Mouse (Mus musculus) CH12.LX (cell line): ENCODE measurements around the gene Foxl2.

Experiments
- CTCF ChIP-seq, 2 experiments: IDR thresholded peaks in 1 of 2; conservative IDR thresholded peaks in 1 of 2; 2 replicates each; pipeline ENCODE4 v1.5.1; 2011 to 2012; ENCODE audit warnings: low read depth in 2 of 2, low read length in 2 of 2, improper control_type of control experiment in 1 of 2, inconsistent platforms in 1 of 2, mild to moderate bottlenecking in 1 of 2, moderate library complexity in 1 of 2
- E2F4 ChIP-seq: IDR thresholded peaks from 2 replicates; pipeline ENCODE4 v1.6.1; 2011; ENCODE audit warnings: low read depth, low read length, improper control_type of control experiment; ENCODE audit not compliant: insufficient replicate concordance
- EP300 ChIP-seq: IDR thresholded peaks from 2 replicates; pipeline ENCODE4 v1.6.1; 2011; ENCODE audit warnings: low read length, improper control_type of control experiment
- KAT2A ChIP-seq: IDR thresholded peaks from 2 replicates; pipeline ENCODE4 v1.6.1; 2012; ENCODE audit warnings: low read length, improper control_type of control experiment, inconsistent platforms; ENCODE audit not compliant: insufficient replicate concordance
- MAX ChIP-seq: IDR thresholded peaks from 2 replicates; pipeline ENCODE4 v1.6.1; 2011; ENCODE audit warnings: low read length, improper control_type of control experiment
- POLR2A ChIP-seq: IDR thresholded peaks from 2 replicates; pipeline ENCODE4 v1.6.1; 2011; ENCODE audit warnings: low read depth, mild to moderate bottlenecking, improper control_type of control experiment, low read length
- POLR2AphosphoS2 ChIP-seq: IDR thresholded peaks from 2 replicates; pipeline ENCODE4 v1.6.1; 2011; ENCODE audit warnings: low read depth, low read length, improper control_type of control experiment
- SMC3 ChIP-seq: IDR thresholded peaks from 2 replicates; pipeline ENCODE4 v1.6.1; 2011; ENCODE audit warnings: low read depth, low read length, improper control_type of control experiment
- USF1 ChIP-seq: IDR thresholded peaks from 2 replicates; pipeline ENCODE4 v1.6.1; 2014; ENCODE audit warnings: low read depth, mild to moderate bottlenecking, inconsistent platforms, low read length, improper control_type of control experiment

DNA sequence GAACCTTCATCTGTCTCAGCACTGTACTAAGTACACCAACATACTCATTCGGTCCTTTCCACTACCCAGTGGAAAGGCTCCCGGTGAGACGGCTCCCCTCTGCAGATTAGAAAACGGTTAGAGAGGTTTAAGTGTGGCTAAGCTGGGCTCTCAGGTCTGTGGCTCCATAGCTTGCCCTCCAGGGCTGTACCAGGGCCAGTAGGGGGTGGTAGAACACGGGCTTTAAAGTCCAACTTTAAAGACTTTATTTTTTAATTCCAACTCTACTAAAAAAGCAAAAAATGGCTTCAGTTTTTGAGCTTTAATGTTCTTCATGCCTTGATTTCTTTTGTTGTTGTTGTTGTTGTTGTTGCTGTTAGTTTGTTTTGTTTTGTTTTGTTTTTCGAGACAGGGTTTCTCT, 30.9 kb upstream of the Foxl2 start:
- TF ChIP-seq MAX (no peak), CTCF (conservative IDR thresholded peaks at IDR 0.05 in 1 of 2, IDR thresholded peaks at IDR 0.05 in 1 of 2; ENCODE audit: low read depth in 2 of 2, low read length in 2 of 2) (peak in 1 of 2 experiments; percentile 57; a peak in 2 of 4 replicates), POLR2AphosphoS2 (no peak), POLR2A (no peak), E2F4 (no peak), EP300 (no peak), SMC3 (no peak), KAT2A (no peak), USF1 (no peak)
